Mouse (Mus musculus) bone marrow macrophage, adult 2 months (primary cell): Measurements from ENCODE around the gene Knl1. TPM values are rescaled to one million over a fixed set of nuclear protein-coding genes. Genes with fewer than 3 reads are reported as not detected.

Experiments
- H3K27ac ChIP-seq: 2 replicates; pipeline ENCODE4 v1.5.1; 2012; ENCODE audit warnings: low read depth, low read length; ENCODE audit not compliant: insufficient read depth
- H3K4me1 ChIP-seq: 2 replicates; pipeline ENCODE4 v1.6.1; 2012; ENCODE audit warnings: low read length; ENCODE audit not compliant: control insufficient read depth, insufficient read depth
- H3K4me3 ChIP-seq: 2 replicates; pipeline ENCODE4 v1.5.1; 2012; ENCODE audit warnings: mild to moderate bottlenecking, low read length, moderate library complexity; ENCODE audit not compliant: insufficient read depth
- CTCF ChIP-seq: IDR thresholded peaks from 2 replicates; pipeline ENCODE4 v1.5.1; 2012; ENCODE audit warnings: low read depth, mild to moderate bottlenecking, low read length, moderate library complexity
- POLR2A ChIP-seq: IDR thresholded peaks from 2 replicates; pipeline ENCODE4 v1.6.1; 2012; ENCODE audit warnings: mild to moderate bottlenecking, low read depth, low read length, borderline replicate concordance
- polyA plus RNA-seq: library from polyadenylated mRNA; stranded (reverse); fragments of >200 nt; gene quantifications from 2 replicates; pipeline ENCODE4 v1.2.4, GENCODE M21; 2012; ENCODE audit not compliant: missing spikeins, insufficient read depth, insufficient read length

Knl1 gene
- polyA plus RNA-seq, 1 experiment = 17.6 TPM

- H3K4me1 ChIP-seq = peaks cover 11% of the 10 kb centered on the region
- H3K27ac ChIP-seq = no peak overlapping the region
- TF ChIP-seq CTCF (no peak), POLR2A (no peak)
- no peak overlapping the region for H3K4me3 ChIP-seq
Measured at GRCm38 (mm10) chr2:119154683-119155082, 107.8 kb downstream of the Knl1 start.

Other genes with a start within 250 kb of the Knl1 start
- gene Knstrn, start 233.1 kb upstream of the Knl1 start, polyA plus RNA-seq = 70.1 and 78.3 TPM in 2 replicates
- gene Ivd, start 185.2 kb upstream of the Knl1 start, polyA plus RNA-seq = 63.4 and 76.0 TPM in 2 replicates
- gene Bahd1, start 146.7 kb upstream of the Knl1 start, polyA plus RNA-seq = 22.3 and 28.2 TPM in 2 replicates
- 20.4 and 21.3 TPM in 2 replicates for gene Chst14, start 120.6 kb upstream of the Knl1 start, polyA plus RNA-seq
- 20.9 and 21.5 TPM in 2 replicates for gene Ccdc32, start 17.7 kb upstream of the Knl1 start, polyA plus RNA-seq
- 1.9 and 2.5 TPM in 2 replicates for gene Rpusd2, start 12.3 kb upstream of the Knl1 start, polyA plus RNA-seq
- 14.2 and 15.2 TPM in 2 replicates for gene Rad51, start 65.7 kb downstream of the Knl1 start, polyA plus RNA-seq
- 15.8 and 17.6 TPM in 2 replicates for gene Rmdn3, start 109.9 kb downstream of the Knl1 start, polyA plus RNA-seq
- not detected in 2 replicates for gene Gchfr, start 120.7 kb downstream of the Knl1 start, polyA plus RNA-seq
- not detected in 2 replicates for gene Gm14137, start 127.4 kb downstream of the Knl1 start, polyA plus RNA-seq
- 41.2 and 50.7 TPM in 2 replicates for gene Zfyve19, start 161.5 kb downstream of the Knl1 start, polyA plus RNA-seq
- 13.5 and 18.6 TPM in 2 replicates for gene Dnajc17, start 161.7 kb downstream of the Knl1 start, polyA plus RNA-seq
- gene Ppp1r14d, start 182.8 kb downstream of the Knl1 start, polyA plus RNA-seq = not detected in 2 replicates
- gene Spint1, start 190.2 kb downstream of the Knl1 start, polyA plus RNA-seq = 3.7 and 4.3 TPM in 2 replicates
- gene Rhov, start 224.2 kb downstream of the Knl1 start, polyA plus RNA-seq = 2.2 and 2.7 TPM in 2 replicates
- 33.6 and 34.1 TPM in 2 replicates for gene Vps18, start 241.6 kb downstream of the Knl1 start, polyA plus RNA-seq